Mouse (Mus musculus) lung, postnatal 0 days (tissue): ENCODE measurements at regions not wholly inside any gene's neighbourhood (a gene's known extent, or its start where the extent isn't known, plus 50 kb on each side); places are given as distances from the start of the nearest gene placed in this dataset.
A peak's percentile ranks its signal among the peaks of the same experiment; 100 is the strongest.

ENCODE experiments used
- ATAC-seq: fragments of 200-750 bp; cut with Nextera tagmentation; 2 replicates; pipeline ENCODE4 v1.8.0; 2017; ENCODE audit warnings: moderate library complexity
- DNase-seq: peaks from one replicate; pipeline ENCODE4 v3.0.0-alpha.2; 2016; ENCODE audit warnings: low spot score
- H3K27ac ChIP-seq: fragments of 300-500 bp; sonication (generic); 2 replicates; pipeline ENCODE4 v1.5.1; 2014; ENCODE audit warnings: antibody characterized with exemption, mild to moderate bottlenecking, low read length, mixed read lengths
- H3K27me3 ChIP-seq: fragments of 300-500 bp; sonication (generic); replicated peaks from 2 replicates; pipeline ENCODE4 v1.6.1; 2014; ENCODE audit warnings: low read length, mixed read lengths; ENCODE audit not compliant: insufficient read depth
- H3K36me3 ChIP-seq: fragments of 300-500 bp; sonication (generic); 2 replicates; pipeline ENCODE4 v1.6.1; 2014; ENCODE audit warnings: low read length, mixed read lengths; ENCODE audit not compliant: insufficient read depth
- H3K4me1 ChIP-seq: fragments of 300-500 bp; sonication (generic); 2 replicates; pipeline ENCODE4 v1.6.1; 2014; ENCODE audit warnings: antibody characterized with exemption, low read depth, low read length, mixed read lengths; ENCODE audit not compliant: insufficient read depth
- H3K4me2 ChIP-seq: fragments of 300-500 bp; sonication (generic); replicated peaks from 2 replicates; pipeline ENCODE4 v1.6.1; 2014; ENCODE audit warnings: low read depth, mild to moderate bottlenecking, low read length, moderate library complexity, mixed read lengths
- H3K4me3 ChIP-seq: fragments of 300-500 bp; sonication (generic); 2 replicates; pipeline ENCODE4 v1.5.1; 2014; ENCODE audit warnings: low read depth, low read length
- H3K9ac ChIP-seq: fragments of 300-500 bp; sonication (generic); replicated peaks from 2 replicates; pipeline ENCODE4 v1.6.1; 2014; ENCODE audit warnings: low read depth, mild to moderate bottlenecking
- H3K9me3 ChIP-seq: fragments of 300-500 bp; sonication (generic); 2 replicates; pipeline ENCODE4 v1.6.1; 2016; ENCODE audit warnings: low read length, mixed read lengths
- CTCF ChIP-seq: IDR thresholded peaks from 2 replicates; pipeline ENCODE4 v1.5.1; 2016; ENCODE audit warnings: antibody characterized with exemption, mild to moderate bottlenecking
- EP300 ChIP-seq: IDR thresholded peaks from 2 replicates; pipeline ENCODE4 v1.6.1; 2016; ENCODE audit warnings: antibody characterized with exemption, mild to moderate bottlenecking, control low read depth
- WGBS: fragments of 180-500 bp; shearing (Covaris S2); extraction: QIAGEN DNeasy Blood & Tissue Kit; methylation state at CpG from one replicate; pipeline ENCODE4 v1.1.7; 2014; 5-methylcytosine and 5-hydroxymethylcytosine counted together

DNA sequence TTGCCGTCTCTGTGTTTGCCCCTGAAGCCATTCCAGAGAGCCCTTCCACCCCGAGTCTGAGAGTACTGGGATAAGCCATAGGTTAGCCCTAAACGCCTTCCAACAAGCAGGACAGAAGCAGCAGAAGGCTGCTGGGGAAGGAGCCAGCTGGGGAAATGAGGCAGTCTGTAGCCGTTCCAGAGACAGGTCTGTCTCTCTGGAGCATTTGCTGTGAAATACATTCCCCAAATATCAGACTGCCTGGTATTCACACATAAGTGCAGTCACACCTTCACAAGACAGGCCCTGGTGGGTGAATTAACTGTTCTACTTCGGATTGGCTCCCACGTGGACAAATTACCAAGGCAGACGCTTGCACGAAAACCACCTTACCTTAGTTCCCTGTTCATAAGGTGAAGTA, 307.1 kb downstream of the Galc start:
- no peak overlapping the region for H3K4me3 ChIP-seq
- WGBS: 68% methylated on average over 8 of the region's 8 CpGs
- H3K36me3 ChIP-seq: no peaks in the 10 kb centered on the region
- no peak overlapping the region for H3K9ac ChIP-seq
- no peak overlapping the region for H3K4me2 ChIP-seq
- H3K4me1 ChIP-seq: no peaks in the 10 kb centered on the region
- H3K27ac ChIP-seq: no peak overlapping the region
- ATAC-seq (no peak), DNase-seq (no peak)
- TF ChIP-seq CTCF: no peak
- TF ChIP-seq EP300: no peak
- no peaks in the 10 kb centered on the region for H3K27me3 ChIP-seq
- H3K9me3 ChIP-seq: no peaks in the 10 kb centered on the region

DNA sequence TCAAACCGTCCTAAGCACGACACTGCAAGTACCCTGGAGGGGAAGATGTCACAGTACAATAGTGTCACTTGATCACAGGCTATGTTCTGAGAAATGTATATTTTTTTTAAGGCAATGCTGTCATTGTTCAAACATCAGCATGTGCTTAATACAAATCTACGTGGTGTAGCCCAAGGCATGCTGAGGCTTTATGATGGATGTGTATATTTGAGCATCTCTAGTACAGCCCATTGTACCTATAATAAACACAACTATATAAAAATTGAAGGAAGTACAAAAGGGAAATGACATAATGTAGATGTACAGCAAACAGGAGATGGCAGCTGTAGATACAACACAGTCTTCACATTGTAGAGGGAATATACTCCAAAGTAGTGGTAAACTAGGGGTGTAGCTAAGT, 309.2 kb downstream of the Galc start:
- no peak overlapping the region for H3K4me3 ChIP-seq
- H3K27me3 ChIP-seq: no peaks in the 10 kb centered on the region
- no peaks in the 10 kb centered on the region for H3K4me1 ChIP-seq
- H3K4me2 ChIP-seq: no peak overlapping the region
- no peaks in the 10 kb centered on the region for H3K36me3 ChIP-seq
- ATAC-seq (peak; percentile 68), DNase-seq (peak; percentile 11)
- no peak for TF ChIP-seq EP300
- no peak for TF ChIP-seq CTCF
- no peak overlapping the region for H3K27ac ChIP-seq
- no peaks in the 10 kb centered on the region for H3K9me3 ChIP-seq
- 40% methylated on average over 3 of the region's 3 CpGs for WGBS
- no peak overlapping the region for H3K9ac ChIP-seq

DNA sequence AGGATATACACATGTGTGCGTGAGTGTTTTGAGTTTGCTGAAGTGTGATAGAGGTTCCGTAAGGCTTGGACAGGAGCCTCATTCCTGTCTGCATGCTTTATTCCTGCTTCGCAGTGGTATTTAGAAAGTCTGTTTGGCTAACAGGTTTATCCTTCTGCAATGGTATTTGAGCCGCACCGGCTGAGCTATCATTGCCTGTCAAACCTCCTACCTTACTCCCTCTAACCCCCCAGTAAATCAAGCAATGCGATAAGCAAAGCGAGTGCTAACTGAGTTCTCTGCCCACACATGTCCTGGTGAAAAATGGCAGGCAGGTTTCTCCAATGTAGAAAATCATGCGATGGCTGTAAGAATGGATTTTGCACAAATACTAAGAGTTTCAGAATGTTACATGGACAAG, 311.8 kb downstream of the Galc start:
- ATAC-seq: no peak
- no peak overlapping the region for H3K4me2 ChIP-seq
- DNase-seq: no peak
- no peak for TF ChIP-seq CTCF
- no peak for TF ChIP-seq EP300
- no peaks in the 10 kb centered on the region for H3K4me1 ChIP-seq
- no peaks in the 10 kb centered on the region for H3K27me3 ChIP-seq
- 77% methylated on average over 8 of the region's 8 CpGs for WGBS
- no peaks in the 10 kb centered on the region for H3K36me3 ChIP-seq
- H3K9ac ChIP-seq: no peak overlapping the region
- no peak overlapping the region for H3K4me3 ChIP-seq
- no peak overlapping the region for H3K27ac ChIP-seq
- no peaks in the 10 kb centered on the region for H3K9me3 ChIP-seq

DNA sequence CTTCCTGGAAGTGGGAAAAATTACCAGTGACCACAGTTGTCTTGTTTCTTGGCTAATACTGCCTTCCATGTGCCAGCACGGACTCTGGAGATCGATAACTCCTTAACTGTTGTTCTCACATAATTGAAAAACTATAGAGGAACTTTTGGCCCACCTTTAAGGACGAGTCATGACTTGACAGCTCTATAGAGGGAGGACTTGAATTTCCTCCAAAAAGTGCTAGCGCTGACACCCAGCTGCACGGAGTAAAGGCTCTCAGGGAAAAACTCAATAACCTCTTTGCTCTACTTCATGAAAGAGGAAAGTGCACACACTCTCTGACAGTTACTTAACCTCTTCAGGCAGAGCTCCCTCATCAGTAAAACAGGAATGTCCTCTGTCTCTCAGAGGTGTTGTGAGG, 320.9 kb downstream of the Galc start:
- Histone ChIP-seq H3K36me3 (no peaks in the 10 kb centered on the region), H3K9ac (no peak overlapping the region), H3K4me1 (no peaks in the 10 kb centered on the region), H3K4me3 (no peak overlapping the region), H3K27me3 (no peaks in the 10 kb centered on the region), H3K4me2 (no peak overlapping the region), H3K27ac (no peak overlapping the region), H3K9me3 (no peaks in the 10 kb centered on the region)
- TF ChIP-seq CTCF: no peak
- TF ChIP-seq EP300: no peak
- DNase-seq (no peak), ATAC-seq (no peak)
- WGBS: 42% methylated on average over 5 of the region's 5 CpGs

DNA sequence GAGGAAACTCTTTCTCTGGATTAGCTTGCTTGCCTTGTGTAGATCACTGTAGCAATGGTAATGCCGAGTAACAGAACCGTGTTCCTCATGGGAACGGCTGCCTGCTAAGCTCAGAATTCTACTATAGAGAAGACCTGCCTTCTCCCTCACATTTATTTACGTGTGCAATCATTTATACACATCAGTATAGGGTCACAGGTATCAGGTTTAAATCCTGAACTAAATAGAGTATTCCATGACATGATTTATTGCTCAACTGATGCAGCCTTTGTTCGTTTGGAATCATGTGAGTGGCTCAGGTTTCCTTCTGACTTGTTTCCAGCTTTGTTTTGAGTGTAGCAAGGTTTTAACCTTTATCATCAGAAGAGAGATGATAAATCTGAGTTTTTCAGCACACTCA, 329.4 kb downstream of the Galc start:
- Histone ChIP-seq H3K36me3 (no peaks in the 10 kb centered on the region), H3K4me1 (no peaks in the 10 kb centered on the region), H3K9me3 (no peaks in the 10 kb centered on the region), H3K4me3 (no peak overlapping the region), H3K4me2 (no peak overlapping the region), H3K27ac (no peak overlapping the region), H3K27me3 (no peaks in the 10 kb centered on the region), H3K9ac (no peak overlapping the region)
- WGBS: 67% methylated on average over 5 of the region's 5 CpGs
- ATAC-seq: no peak
- no peak for DNase-seq
- no peak for TF ChIP-seq EP300
- TF ChIP-seq CTCF: no peak

DNA sequence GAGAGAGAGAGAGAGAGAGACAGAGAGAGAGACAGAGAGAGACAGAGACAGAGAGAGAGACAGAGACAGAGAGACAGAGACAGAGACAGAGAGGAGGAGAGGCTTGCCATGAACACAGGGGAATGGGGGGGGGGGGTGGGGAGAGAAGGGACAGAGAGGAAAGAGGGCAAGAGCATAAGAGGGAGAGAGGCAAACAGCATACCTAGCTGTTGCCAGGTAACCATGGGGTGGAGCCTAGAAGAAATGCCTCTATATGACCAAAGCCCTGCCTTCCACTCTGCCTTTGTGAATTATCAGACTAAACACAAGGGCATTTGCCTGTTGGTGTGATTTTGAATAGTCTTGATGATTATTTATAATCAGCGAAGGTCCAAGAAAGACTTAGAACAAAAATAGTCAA, 332.2 kb downstream of the Galc start:
- Histone ChIP-seq H3K4me1 (no peaks in the 10 kb centered on the region), H3K27ac (no peak overlapping the region), H3K36me3 (no peaks in the 10 kb centered on the region), H3K4me3 (no peak overlapping the region), H3K9me3 (no peaks in the 10 kb centered on the region), H3K4me2 (no peak overlapping the region), H3K9ac (no peak overlapping the region), H3K27me3 (no peaks in the 10 kb centered on the region)
- WGBS: 70% methylated on average over 1 of the region's 1 CpGs
- ATAC-seq (no peak), DNase-seq (peak; percentile 17)
- TF ChIP-seq CTCF: no peak
- TF ChIP-seq EP300: no peak
